Mouse (Mus musculus): ENCODE data around the gene Neto2.
"Not testable (repeated sequence)": the region's sequence is repeated elsewhere in the genome, so short reads cannot be mapped to it uniquely, and the experiment has no call there.

The Neto2 gene

DNA sequence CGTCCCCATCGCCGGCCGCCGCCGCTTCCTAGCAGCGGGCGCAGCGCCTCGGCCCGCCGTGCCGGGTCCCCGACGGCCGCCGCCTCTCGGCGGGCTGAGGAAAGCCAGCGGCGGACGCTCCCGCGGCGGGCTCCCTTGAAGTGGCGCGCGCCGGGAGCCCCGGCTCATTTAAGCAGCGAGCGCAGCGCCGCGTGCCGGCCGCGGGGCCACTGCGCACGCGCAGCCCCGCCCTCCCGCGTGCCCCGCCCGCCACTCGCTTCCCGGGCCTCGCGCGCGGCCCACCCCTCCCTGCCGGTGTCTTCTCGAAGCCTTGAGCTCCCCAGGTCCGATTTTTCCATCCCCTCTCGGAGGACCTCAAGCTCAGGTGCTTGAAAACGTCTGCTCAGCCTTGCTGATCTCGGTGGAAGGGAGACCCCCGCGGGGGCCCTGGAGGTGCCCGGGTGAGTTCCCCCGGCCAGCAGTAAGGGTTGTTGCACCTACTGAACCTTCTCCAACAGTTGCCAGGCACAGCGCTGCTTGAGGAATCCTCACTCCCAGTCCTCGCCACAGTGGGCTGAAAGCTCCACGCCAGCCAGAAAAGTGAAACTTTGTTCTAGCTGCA, at the start of gene Neto2:
TSS of gene Neto2 (minus strand) at position 174 of the 601 bp plus-strand sequence.
- DNase-seq = peak; percentile 90

DNA sequence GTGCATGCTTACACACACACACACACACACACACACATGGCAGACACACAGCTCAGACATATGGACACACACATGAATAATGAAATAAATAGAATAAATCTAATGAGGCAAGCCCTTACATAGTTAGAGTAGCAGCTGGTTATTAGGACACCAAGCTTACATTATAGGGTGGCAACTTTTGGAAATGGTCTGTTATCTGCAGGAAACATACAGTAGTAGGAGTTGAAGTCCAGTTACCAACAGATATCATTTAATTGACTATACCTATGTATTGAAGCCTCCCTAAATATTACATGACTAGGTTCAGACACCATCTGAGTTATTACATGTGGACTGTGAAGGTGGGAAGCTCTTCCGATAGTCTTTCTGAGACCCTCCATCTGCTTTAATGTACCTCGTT, 44.3 kb upstream of the Neto2 start:
- DNase-seq = no peak

DNA sequence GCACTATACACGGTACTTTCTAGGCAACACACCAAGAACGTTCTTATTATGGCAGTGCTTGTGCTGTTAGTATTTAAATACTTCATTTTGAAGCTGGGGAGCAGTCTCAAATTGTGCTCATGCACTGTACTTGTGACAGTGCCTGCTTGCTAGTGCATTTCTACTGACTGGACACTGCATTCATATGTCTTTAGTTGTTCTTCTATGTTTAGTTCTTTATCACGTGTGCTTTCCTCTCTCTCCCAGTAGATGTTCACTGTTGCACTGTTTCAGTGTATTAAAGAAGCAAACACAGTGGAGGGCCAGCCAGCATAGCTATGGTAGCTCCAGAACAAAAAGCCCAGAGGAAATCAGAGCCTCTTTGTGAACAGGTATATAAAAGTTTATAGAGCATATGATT, 29.8 kb upstream of the Neto2 start:
- DNase-seq = no peak

DNA sequence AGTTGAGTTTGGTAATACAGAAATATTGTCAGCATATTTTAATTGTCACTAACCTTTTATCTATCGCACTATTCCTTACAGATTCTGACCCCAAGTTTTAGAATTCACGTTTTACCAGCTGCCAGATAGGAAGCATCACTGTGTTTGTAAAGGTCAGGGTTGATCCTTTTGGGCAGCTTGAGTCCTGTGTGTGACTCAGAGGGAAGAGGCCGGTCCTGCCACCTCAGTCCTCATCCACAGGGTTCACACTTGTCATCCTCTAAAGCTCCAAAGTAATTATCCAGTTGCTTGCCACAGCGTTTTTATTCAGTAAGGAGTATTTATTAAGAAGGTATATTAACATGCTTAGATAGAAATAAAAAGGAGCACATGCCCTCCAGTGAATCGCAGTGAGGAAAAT, 16.5 kb upstream of the Neto2 start:
- no peak for DNase-seq

DNA sequence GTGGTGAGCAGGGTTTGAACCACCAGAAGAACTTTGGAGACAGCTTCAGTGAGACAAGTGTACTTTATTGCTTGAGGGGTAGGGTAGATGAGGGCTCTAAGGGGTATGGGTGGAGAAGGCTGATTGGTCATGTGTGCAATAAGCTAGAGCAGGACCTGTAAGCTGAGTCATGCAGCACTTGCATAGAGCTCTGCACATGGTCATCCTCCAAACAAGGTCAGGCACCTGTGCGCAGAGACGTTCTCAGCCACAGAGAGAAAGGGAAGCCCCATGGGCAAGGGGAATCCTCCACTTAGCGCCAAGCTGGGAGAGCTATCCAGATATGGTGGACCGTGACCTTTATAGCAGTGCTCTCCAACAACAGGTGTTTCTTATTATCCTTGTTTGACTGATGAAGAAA, 16.0 kb upstream of the Neto2 start:
- DNase-seq = no peak

DNA sequence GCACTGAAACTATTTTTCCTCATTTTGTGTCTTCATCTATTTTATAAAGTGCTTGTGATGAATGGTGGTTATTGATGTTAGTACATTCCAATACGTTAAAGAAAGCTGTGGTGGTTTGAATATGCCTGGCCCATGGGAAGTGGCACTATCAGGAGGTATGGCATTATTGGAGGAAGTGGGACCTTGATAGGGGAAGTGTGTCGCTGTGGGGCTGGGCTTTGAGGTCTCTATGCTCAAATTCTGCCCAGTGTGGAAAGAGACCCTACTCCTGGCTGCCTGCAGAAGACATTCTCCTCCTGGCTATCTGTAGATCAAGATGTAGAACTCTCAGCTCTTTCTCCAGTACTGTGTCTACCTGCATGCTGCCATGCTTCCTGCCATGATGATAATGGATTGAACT, 6.3 kb upstream of the Neto2 start:
- DNase-seq = no peak

DNA sequence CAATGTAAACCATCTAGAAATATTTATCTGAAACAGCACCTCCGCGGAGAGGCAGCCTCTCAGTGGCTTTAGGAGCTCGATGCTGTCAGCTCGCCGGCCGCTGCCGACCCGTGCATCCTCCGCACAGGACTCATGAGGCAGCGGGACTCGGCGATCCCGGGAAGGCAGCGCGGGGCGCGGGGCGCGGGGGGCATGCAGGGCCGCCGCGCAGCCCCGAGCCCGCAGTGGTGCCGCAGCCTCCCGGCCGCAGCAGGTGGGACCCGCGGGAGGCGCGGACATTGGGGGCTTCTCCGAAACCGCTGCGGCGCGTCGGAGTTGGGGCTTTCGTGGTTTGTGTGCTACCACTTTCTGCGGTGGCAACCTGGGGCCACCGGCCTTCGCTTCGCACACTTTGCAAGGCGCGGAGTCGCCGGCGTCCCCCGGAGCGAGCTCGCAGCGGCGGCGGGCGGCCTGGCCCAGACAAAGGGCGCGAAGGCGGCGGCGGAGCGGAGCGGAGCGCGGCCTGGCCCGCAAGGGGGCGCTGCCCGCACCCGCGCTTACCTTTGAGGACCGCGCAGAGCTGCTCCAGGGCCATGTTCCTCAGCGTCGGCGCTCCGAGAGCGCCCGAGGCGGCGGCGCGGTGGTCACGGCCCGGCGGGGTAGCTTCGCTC, 498 bp downstream of the Neto2 start:
- DNase-seq = peak; percentile 82

DNA sequence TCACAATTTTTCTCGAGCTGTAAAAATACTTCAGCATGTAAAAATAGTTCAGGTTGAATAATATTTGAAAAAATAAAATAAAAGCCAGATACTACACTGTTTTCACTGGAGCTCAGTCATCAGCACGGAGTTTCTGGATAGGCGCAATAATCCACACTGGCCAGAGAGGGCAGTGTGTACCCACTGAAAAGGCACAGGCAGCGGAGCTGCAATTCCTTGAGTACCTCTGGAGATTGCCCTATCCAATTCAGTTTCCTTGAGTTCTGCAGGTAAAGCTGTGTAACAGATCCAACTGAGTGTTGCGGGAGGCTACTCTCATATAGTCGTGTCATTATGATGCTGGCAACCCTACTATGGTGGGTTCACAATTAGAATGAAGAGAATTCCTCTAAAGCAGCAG, 1.7 kb downstream of the Neto2 start:
- DNase-seq = peak; percentile 69

DNA sequence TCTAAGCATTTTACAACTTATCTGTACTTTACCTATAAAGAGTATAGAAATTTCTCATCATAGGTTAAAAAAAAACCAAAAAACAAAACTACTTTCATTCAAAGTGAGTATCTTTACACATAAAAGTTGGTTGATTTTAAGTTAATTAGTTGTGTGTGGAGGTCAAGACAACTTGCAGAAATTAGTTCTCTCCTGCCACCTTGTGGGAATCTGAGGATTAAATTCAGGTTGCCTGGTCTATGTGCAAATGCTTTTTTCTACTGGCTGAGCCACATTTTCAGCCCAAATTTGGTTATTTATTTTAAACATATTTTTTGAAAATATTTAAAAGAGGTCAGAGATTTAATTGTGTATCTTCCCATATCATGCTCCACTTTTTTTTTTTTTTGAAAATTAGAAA, 35.6 kb downstream of the Neto2 start:
- DNase-seq = peak; percentile 27

DNA sequence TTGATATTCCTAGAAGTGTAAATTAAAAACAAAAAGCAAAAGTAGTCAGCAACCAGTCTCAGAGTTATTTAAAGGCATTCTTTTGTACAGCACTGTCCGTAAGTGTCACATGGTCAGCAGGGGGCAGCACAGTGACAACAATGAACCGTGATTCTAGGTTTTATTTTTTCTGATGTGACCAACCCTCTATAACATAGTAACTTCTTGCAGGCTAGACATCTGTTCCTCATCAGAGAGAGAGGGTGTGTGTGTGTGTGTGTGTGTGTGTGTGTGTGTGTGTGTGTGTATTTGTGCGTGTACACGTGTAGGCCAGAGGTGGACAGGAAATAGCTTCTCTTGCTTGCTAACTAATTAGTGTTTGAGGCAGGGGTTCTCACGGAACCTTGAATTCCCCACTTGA, 38.7 kb downstream of the Neto2 start:
- peak; percentile 62 for DNase-seq

DNA sequence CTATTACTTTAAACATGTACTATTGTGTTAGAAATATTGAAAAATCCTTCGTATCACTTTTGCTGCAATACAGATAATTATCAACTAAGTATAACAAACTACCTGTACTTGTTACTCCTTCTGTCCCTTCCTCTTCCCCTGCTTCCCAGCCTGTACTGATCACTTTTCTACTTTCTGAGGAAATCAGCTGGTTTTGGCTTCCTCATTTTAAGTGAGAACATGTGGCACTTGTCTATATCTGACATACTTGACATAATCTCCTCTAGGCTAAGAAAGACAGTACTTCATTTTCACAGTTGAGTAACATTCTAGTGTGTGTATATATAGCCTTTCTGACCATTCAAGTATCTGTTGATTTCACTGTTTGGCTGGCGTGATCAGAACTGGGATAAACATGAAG, 49.5 kb downstream of the Neto2 start:
- no peak for DNase-seq

DNA sequence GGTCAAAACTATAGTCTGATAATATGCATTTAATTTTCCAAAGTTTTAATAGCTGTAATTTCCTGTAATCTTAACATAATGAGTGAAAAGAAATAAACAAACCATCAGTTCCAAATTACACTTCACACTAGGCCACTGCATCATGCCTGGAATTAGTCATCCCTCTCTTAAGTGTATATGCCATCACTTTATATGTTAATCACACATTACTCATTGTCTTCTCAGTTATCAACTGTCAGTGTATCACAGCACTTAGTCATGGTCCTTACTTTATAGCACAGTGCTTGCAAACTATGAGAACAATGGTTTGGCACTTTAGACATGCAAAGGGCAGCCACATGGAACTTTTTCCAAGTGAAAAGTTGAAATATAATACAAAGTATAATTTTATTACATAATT, 52.2 kb downstream of the Neto2 start:
- no peak for DNase-seq

DNA sequence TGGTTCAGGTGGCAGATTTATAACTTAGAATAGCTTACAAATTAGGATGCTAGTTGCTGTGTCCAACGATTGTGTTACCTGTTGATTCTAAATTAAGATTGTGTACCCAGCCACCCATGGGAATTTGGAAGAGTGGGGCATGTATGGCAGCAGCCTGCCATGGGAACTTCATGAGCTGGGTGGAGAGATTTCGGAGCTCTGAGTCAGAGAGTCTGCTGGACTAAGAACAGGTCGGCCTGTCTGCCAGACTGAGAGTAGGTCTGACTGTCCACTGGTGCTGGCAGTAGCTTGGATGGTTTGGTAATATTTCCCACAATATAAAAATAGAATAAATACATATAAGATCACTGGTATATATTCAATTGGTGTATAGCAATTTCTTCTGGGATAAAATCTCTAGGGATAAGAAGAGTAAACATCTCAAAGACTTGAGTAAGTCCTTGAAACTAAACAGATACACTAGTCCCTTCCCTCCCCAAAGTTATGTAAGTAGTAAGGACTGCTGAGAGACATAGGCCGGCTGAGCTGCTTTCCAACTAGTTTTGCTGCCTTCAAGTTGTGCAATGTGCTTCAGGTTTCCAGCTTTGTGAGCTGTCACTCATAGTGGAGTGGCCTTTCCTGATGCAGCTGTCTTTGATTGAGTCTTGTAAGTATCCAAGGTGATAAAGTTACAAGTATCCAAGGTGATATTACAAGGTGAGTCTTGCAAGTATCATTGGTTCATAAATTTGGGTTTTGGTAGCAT, 55.6 kb downstream of the Neto2 start:
- DNase-seq = no peak

DNA sequence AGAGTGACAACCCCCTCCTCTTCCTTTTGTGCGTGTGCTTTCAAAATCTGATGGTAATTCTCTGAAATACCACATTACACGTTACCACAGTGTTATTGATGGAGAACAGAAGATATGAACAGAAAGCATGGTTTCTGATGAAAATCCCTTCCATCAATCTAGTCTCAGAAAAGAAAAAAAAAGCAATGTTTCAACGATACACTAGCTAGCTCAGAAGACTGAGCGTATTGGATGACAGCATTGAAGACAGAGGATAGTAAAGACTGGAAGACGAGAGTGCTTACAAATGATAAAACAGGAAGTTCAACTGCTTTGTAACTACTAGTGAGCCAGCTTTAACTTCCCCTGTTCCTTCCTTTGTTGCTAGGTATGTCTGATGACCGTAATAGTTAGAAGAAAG, 76.3 kb downstream of the Neto2 start:
- DNase-seq = no peak

DNA sequence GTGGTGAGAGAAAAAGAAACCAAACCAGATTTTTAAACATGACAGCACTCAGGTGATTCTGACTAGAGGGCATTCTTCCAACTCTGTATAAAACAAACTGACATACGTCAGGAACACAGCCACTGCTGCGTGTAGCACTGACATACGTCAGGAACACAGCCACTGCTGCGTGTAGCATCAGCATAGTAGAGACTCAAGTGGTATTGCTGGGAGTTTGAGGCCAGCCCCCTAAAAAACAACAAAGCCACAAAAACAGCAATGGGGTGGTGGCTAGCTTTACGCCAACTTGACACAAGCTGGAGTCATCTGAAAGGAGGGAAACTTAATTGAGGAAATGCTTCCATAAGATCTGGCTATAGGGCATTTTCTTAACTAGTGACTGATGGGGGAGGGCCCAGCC, 77.5 kb downstream of the Neto2 start:
- DNase-seq = no peak

DNA sequence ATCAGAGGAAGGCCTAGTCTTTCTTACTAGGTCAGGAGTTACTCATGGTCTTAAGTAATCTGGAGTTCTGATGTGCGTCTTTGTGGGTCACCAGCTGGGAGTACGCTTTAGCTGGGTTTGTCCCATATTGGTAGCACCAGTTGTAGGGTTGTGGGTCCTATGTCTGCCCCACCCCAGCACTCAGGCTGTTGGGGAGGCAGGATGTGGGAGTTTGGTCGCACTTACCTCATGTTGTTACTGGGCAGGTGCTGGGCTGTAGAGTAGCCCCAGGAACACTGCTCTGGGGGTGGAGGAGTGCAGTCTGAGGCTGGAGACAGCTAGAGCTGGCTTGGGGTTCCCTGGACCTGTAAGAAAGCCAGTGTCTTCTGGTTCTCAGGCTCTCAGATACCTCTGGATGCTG, 81.9 kb downstream of the Neto2 start:
- no peak for DNase-seq

DNA sequence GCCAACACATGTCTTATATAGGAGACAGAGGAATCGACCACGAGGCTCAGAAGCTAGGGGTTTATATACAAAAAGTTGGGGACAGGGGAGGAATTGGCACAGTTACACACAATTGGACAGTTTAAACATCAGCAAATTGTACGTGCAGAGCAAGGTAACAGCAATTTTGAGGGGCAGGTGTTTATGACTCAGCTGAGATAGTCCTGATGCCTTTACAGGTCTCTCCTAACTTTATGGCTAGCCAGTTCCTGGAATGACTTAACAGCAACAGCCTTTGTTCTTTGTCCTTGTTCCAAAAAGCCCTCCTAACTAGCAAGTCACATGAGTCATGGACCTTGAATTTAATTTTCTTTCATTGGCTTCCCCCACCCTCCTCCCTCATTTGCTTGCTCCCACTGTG, 83.6 kb downstream of the Neto2 start:
- DNase-seq = not testable (repeated sequence)

DNA sequence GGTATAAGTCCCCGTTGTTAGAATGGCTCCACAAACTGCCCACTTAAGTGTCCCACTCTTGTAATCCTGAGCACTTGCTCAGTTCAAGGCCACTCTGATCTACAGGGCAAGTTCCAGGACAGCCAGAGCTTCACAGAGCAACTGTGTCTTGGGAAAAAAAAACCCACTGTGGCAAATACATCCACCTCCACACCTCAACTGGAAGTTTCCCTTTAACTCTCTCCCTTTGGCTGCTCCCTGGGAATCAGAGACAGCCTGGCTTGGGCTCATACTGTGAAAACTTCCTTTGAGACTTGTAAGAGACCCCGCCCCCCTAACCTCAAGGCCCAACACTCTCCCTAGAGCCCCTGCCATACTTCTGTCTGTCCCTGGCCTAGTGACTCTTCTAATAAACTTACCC, 91.9 kb downstream of the Neto2 start:
- DNase-seq = no peak

DNA sequence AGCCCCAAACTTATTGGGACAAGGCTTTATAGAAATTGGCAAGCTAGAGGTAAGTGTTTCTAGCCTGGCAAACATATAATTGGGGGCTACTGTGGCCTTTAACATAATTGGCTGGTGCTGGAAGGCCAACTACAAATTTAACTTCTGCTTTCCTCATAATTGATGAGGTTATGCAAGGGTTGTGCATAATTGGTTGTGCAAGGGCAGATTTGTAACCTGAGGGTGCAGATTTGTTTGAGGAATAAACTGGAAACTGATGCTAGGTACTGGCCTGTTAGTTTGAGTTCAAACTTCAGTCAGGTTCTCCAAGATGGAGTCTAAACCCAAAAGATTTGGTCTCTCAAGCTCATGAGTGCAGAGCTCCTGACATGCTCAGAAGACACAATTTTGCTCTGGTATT, 92.9 kb downstream of the Neto2 start:
- DNase-seq = no peak

DNA sequence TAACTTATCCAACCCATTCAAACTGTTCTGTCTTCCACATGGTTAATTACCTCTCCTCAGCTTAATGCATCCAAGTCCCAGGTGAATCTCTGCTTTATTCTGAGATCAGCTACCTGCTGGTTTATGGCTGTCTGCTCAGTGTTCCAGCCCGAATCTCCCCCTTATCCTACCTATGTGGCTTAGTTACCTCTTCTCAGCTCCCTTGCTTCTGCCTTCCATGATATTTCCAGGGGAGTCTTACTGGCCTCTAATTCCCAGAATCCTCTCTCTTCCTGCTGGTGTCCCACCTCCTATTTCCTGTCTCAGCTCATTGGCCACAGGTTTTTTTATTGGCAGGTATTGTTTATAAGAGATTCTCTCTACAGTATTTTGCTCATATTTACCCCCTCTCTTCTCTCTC, 93.8 kb downstream of the Neto2 start:
- DNase-seq = no peak

DNA sequence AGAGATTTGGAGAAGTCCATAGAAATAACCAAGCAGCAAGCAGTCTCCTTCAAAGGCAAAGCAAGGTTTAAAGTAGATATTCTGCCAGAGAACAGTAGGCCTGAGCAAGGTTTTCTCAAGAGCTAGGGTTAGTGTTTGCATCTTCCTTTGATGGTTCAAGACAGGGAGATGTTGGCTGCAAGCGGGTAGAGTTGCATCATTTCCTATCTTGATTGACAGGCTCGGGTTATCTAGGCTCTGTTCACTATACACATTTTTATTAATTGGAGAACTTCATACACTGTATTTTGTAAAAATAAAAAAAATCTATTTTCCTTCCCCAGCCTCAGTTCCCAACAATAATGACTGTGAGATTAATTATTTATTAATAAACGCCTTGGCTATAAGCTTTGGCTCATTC, 94.2 kb downstream of the Neto2 start:
- no peak for DNase-seq

DNA sequence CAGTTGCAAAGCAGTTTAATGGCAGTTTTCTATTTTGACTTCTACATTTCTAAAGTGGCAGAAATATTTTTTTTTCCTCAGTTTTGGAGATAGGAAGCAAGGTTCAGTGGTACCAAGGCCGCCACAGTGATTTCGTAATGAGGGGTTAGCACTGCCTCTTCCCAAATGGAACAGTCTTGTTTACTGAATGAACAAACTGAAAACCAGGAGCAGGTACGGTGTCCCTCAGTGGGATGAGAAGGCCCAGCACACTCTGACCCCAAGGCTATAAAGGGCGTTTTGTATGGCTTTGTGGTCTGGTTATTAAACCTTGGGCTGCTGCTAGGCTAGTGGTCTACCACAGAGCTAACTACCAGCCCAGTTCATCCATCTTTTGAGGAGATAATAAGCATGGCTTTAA, 96.5 kb downstream of the Neto2 start:
- no peak for DNase-seq

DNA sequence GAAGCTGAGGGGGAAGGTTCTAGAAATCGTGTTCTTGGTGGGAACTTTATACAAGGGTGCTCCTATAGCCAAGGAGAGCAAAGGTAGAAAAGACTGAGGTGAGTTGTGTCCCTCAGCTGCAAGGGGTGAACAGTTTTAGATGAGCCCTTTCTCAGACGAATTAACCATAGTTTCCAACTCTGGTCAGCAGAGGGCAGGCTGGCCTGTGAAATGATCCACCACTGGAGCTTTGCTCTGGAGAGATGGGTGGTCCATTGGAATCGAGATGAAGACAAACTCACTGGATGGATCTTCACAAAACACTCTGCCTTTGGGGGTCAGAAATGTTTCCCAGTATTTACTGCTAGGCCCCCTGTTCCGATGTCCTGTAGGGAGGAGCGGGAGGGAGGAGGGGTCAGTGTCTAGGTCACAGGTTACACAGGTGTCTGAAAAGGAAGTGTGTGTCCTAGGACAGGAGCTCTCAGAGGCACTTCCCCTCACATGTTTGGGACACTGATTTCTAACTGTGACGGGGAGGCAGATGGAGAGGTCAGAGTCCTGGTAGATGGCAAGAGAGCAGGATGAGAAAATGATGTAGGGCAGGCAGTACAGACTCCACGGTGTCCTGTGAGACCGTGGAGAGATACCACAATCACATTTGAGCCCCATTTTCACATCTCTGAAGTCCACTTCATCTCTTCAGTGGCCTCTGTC, 97.4 kb downstream of the Neto2 start:
- DNase-seq = peak; percentile 37

DNA sequence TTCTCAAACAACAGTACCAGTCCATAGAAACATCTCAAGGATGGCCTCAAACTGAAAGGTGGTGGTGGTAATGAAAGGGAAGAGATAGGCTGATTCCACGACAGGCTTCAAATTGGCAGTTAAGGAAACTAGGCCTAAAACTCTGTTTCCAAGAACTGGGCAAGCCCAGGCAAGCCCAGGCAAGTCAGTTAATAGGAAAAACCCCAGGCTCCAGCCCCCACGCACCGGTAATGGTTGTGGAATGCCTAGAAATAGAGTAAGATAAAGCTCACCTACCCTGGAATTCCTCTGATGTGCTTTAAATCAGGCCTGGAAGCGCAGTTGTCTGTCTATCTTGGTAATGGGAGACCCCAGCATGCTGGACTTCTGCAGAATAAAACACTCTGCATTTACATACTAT, 98.0 kb downstream of the Neto2 start:
- no peak for DNase-seq
